Mouse (Mus musculus) midbrain, embryonic 13.5 days (tissue): Measurements from ENCODE around the gene Tbc1d5. TPM values are rescaled to one million over a fixed set of nuclear protein-coding genes. Genes with fewer than 3 reads are reported as not detected.

Experiments used
- ATAC-seq: fragments of 200-750 bp; cut with Nextera tagmentation; 2 replicates; pipeline ENCODE4 v1.8.0; 2017; ENCODE audit warnings: mild to moderate bottlenecking, moderate TSS enrichment, moderate library complexity
- H3K27ac ChIP-seq: fragments of 300-500 bp; sonication (generic); 2 replicates; pipeline ENCODE4 v1.5.1; 2015; ENCODE audit warnings: inconsistent platforms, mild to moderate bottlenecking, moderate library complexity
- H3K27me3 ChIP-seq: fragments of 300-500 bp; sonication (generic); 2 replicates; pipeline ENCODE4 v1.6.1; 2015; ENCODE audit warnings: mild to moderate bottlenecking, inconsistent platforms
- H3K36me3 ChIP-seq: fragments of 300-500 bp; sonication (generic); 2 replicates; pipeline ENCODE4 v1.6.1; 2015; ENCODE audit warnings: mild to moderate bottlenecking, inconsistent platforms
- H3K4me1 ChIP-seq: fragments of 300-500 bp; sonication (generic); replicated peaks from 2 replicates; pipeline ENCODE4 v1.6.1; 2015; ENCODE audit warnings: inconsistent platforms
- H3K4me2 ChIP-seq: fragments of 300-500 bp; sonication (generic); replicated peaks from 2 replicates; pipeline ENCODE4 v1.6.1; 2015; ENCODE audit warnings: moderate library complexity, mild to moderate bottlenecking, inconsistent platforms
- H3K4me3 ChIP-seq: fragments of 300-500 bp; sonication (generic); replicated peaks from 2 replicates; pipeline ENCODE4 v1.5.1; 2015; ENCODE audit warnings: mild to moderate bottlenecking, inconsistent platforms
- H3K9ac ChIP-seq: fragments of 300-500 bp; sonication (generic); replicated peaks from 2 replicates; pipeline ENCODE4 v1.6.1; 2015; ENCODE audit warnings: mild to moderate bottlenecking, inconsistent platforms
- H3K9me3 ChIP-seq: fragments of 300-500 bp; sonication (generic); 2 replicates; pipeline ENCODE4 v1.6.1; 2016; ENCODE audit warnings: mild to moderate bottlenecking, inconsistent platforms
- whole genome bisulfite sequencing: fragments of 180-500 bp; shearing (Covaris S2); methylation state at CpG from one replicate; pipeline ENCODE4 v1.1.7; 2015; 5-methylcytosine and 5-hydroxymethylcytosine counted together
- polyA plus RNA-seq: library from polyadenylated mRNA; unstranded; fragments of >200 nt; fragmentation: Nextera tagmentation; extraction: Ambion mirVana; gene quantifications from 2 replicates; pipeline ENCODE4 v1.2.1, GENCODE M21; 2015

The Tbc1d5 gene
- polyA plus RNA-seq: 8.0 and 8.5 TPM in 2 replicates

DNA sequence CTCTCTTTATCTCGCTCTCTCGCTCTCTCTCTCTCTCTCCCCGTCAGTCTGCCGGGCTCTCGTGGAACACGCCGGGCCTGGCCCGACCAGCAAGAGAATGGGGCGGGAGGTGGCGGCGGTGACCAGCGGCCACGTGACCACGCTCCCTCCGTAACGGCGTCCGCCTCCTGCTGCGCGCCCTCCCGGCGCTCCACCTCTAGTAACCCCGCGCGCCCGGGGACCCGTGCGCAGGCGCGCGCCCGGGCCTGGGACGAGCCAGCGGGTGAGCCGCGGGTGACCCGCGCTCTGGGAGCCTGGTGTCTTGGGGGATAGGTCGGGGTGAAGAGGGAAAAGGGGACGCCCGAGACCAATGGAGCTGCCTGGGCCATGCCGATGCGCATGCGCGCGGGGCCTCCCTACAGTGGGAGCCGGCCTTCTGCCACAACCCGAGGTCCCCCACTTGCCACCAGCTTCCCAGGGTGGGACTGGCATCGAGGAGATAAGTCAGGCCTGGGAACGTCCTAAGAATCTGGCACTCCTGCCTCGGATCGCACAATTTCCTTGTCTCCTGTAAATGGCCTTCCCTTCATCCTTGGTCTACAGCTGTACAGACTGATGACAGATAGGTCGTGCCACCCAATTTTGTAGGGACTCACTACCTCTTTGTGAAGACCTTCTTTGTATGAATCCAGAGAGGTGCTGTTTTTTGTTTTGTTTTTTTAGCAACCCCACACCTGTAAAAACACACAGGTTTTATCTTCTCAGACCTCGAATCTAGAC is at the start of gene Tbc1d5:
Tbc1d5 (minus strand) TSS at position 158 of the 759 bp plus-strand sequence.
- WGBS: 3% methylated on average over 54 of the region's 54 CpGs
- no peaks in the 10 kb centered on the region for H3K36me3 ChIP-seq
- H3K4me1 ChIP-seq: peaks cover 9% of the 10 kb centered on the region
- ATAC-seq: peak; percentile 96
- peak within 1 kb of the TSS; percentile 99 for H3K27ac ChIP-seq
- H3K9me3 ChIP-seq: no peaks in the 10 kb centered on the region
- peak within 1 kb of the TSS; percentile 78 for H3K4me3 ChIP-seq
- H3K9ac ChIP-seq: peak within 1 kb of the TSS; percentile 95
- H3K27me3 ChIP-seq: no peaks in the 10 kb centered on the region
- peak within 1 kb of the TSS; percentile 75 for H3K4me2 ChIP-seq

DNA sequence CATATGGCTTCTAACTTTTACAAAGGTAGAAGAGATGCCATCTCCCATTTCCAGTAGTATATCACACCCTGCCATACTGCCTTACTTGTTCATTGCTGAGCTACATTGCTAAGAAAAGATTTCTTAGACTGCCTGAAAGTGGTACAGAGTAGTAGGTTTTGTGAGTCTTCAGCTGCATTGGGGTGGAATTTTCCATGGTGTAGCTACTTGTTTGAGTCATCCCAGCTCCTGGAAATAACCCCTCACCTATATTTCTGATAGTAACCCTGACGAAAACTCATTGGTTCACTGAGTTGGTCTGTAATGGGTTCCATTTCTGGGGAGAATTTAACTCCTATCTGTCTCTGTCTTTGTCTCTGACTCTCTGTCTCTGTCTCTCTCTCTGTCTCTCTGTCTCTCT is 46.9 kb upstream of the Tbc1d5 start:
- WGBS: 86% methylated on average over 1 of the region's 1 CpGs
- Histone ChIP-seq H3K4me1 (peaks cover 4% of the 10 kb centered on the region), H3K36me3 (no peaks in the 10 kb centered on the region), H3K27ac (no peak overlapping the region), H3K4me3 (no peak overlapping the region), H3K9me3 (no peaks in the 10 kb centered on the region), H3K9ac (no peak overlapping the region), H3K27me3 (no peaks in the 10 kb centered on the region), H3K4me2 (no peak overlapping the region)
- ATAC-seq: no peak

DNA sequence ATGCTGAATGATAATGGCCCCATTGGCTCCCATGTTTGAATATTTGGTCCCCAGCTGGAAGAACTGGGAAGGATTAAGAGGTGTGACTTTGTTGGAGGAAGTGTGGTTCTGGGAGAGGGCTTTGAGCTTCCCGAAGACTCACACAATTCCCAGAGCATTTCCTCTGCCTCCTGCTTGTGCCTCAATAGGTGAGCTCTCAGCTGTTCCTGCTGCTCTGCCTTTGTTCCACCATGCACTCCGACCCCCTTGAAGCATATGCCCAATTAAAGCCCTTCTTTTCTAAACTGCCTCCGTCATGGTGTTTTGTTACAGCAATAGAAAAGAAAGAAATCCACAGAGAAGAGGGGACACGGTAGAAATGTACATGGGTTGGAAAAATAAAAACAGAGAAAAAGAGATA is 44.0 kb upstream of the Tbc1d5 start:
- H3K27me3 ChIP-seq: no peaks in the 10 kb centered on the region
- ATAC-seq: peak; percentile 80; the same call in 1 of the 2 replicates
- no peak overlapping the region for H3K27ac ChIP-seq
- 9% methylated on average over 4 of the region's 4 CpGs for WGBS
- no peak overlapping the region for H3K9ac ChIP-seq
- peaks cover 4% of the 10 kb centered on the region for H3K4me1 ChIP-seq
- no peak overlapping the region for H3K4me2 ChIP-seq
- no peaks in the 10 kb centered on the region for H3K36me3 ChIP-seq
- H3K9me3 ChIP-seq: no peaks in the 10 kb centered on the region
- no peak overlapping the region for H3K4me3 ChIP-seq

DNA sequence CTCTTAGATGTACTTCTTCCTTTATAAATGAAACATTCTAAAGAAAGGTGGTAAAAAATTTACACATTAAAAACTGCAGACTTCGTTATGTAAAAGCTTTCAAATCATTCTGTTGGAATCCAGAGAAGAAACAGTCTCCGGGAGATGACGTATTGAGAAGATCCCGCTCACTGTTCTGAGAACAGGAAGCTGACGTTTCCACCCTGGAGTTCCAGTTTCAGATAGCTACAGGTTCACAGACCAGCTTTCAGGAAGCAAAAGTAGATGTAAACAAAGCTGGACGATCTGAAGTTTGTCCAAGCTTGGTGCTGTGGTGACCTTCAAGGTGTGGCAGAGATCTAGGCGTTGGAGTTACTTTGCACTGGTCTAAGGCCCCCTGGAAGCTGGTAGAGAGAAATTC is 41.9 kb upstream of the Tbc1d5 start:
- H3K27me3 ChIP-seq: no peaks in the 10 kb centered on the region
- no peaks in the 10 kb centered on the region for H3K9me3 ChIP-seq
- H3K4me3 ChIP-seq: no peak overlapping the region
- no peak for ATAC-seq
- H3K27ac ChIP-seq: no peak overlapping the region
- no peak overlapping the region for H3K9ac ChIP-seq
- H3K4me1 ChIP-seq: peaks cover 4% of the 10 kb centered on the region
- WGBS: 93% methylated on average over 7 of the region's 7 CpGs
- H3K4me2 ChIP-seq: no peak overlapping the region
- no peaks in the 10 kb centered on the region for H3K36me3 ChIP-seq

DNA sequence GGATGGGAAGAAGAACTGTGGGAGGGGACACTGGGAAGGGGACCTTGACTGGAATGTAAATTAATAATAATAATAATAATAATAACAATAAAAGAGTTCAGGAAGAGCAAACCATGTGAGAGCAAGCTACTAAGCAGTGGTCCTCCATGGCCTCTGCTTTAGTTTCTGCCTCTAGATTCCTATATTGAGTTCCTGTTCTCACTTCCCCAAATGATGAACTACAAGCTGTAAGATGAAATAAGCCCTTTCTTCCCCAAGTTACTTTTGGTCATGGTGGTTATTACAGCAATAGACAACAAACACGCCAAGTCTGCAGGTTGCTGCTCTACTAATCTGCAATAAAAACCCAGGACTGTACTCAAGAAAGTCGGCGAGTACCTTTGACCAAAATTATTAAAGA is 40.7 kb upstream of the Tbc1d5 start:
- Histone ChIP-seq H3K9me3 (no peaks in the 10 kb centered on the region), H3K27me3 (no peaks in the 10 kb centered on the region), H3K36me3 (no peaks in the 10 kb centered on the region), H3K4me2 (no peak overlapping the region), H3K9ac (no peak overlapping the region), H3K4me1 (peaks cover 4% of the 10 kb centered on the region), H3K4me3 (no peak overlapping the region), H3K27ac (no peak overlapping the region)
- no peak for ATAC-seq
- WGBS: 88% methylated on average over 3 of the region's 3 CpGs

DNA sequence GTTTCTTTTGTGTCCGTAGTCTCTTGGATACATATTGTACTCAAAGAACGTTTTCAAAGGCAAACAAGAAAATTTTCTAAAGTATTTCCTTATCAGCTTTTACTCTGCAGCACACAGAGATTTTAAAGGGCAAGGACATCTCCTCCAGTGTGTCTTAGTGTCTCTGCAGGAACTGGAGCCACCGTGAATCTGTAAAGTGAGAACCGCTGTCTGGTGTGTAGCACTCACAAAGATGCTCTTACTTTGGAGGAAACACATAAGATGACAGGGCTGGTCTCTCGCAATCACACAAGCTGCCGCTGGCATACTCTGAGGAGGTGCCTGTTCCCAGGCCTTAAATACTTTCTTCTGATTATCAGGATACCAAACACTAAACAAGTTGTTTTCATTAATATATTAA is 37.3 kb upstream of the Tbc1d5 start:
- no peak overlapping the region for H3K4me3 ChIP-seq
- H3K4me1 ChIP-seq: no peaks in the 10 kb centered on the region
- 94% methylated on average over 6 of the region's 6 CpGs for WGBS
- no peak overlapping the region for H3K27ac ChIP-seq
- ATAC-seq: no peak
- no peaks in the 10 kb centered on the region for H3K27me3 ChIP-seq
- no peaks in the 10 kb centered on the region for H3K9me3 ChIP-seq
- no peaks in the 10 kb centered on the region for H3K36me3 ChIP-seq
- no peak overlapping the region for H3K4me2 ChIP-seq
- no peak overlapping the region for H3K9ac ChIP-seq

DNA sequence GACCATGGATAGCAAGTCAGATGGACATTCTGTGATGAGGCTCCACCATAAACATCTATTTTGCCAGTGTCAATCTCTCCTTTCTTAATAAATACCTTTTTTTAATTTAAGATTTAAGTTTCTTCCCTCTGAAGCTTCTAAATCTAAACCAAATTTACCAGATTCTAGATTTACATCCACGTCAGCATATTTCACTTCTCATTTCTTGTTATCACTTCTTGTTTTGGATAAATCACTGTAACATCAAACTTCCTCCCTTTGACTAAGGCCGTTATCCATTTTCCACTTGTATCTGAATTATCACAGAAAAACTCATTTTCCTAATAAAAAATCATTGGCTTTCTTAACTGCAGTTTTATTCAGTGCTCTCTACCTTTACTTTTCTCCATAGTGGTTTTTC is 30.4 kb upstream of the Tbc1d5 start:
- H3K27ac ChIP-seq: no peak overlapping the region
- no peaks in the 10 kb centered on the region for H3K36me3 ChIP-seq
- no peak overlapping the region for H3K4me3 ChIP-seq
- no peaks in the 10 kb centered on the region for H3K4me1 ChIP-seq
- no peaks in the 10 kb centered on the region for H3K9me3 ChIP-seq
- 96% methylated on average over 2 of the region's 2 CpGs for WGBS
- no peak overlapping the region for H3K9ac ChIP-seq
- H3K4me2 ChIP-seq: no peak overlapping the region
- no peaks in the 10 kb centered on the region for H3K27me3 ChIP-seq
- no peak for ATAC-seq

DNA sequence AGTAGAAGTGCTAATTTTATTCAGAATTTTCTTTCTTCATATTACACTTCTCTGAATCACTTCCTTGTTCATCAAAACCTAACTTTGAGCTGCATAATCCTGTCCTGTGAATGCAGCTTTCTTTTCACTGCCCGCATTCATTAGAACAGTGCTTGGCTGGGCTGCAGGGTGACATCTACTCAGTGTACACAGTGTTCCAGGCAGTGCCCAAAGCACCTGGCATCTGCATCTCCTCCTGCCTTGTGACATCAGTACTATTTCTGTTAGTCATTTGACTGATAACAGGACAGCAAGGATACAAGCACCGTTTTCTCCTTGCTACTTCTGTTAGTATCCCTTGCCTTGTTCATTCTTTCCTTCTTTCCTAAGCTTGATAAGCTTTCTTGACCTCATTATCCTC is 25.5 kb upstream of the Tbc1d5 start:
- 84% methylated on average over 2 of the region's 2 CpGs for WGBS
- Histone ChIP-seq H3K27ac (no peak overlapping the region), H3K9me3 (no peaks in the 10 kb centered on the region), H3K36me3 (no peaks in the 10 kb centered on the region), H3K4me2 (no peak overlapping the region), H3K9ac (no peak overlapping the region), H3K4me3 (no peak overlapping the region), H3K4me1 (no peaks in the 10 kb centered on the region), H3K27me3 (no peaks in the 10 kb centered on the region)
- ATAC-seq: no peak

DNA sequence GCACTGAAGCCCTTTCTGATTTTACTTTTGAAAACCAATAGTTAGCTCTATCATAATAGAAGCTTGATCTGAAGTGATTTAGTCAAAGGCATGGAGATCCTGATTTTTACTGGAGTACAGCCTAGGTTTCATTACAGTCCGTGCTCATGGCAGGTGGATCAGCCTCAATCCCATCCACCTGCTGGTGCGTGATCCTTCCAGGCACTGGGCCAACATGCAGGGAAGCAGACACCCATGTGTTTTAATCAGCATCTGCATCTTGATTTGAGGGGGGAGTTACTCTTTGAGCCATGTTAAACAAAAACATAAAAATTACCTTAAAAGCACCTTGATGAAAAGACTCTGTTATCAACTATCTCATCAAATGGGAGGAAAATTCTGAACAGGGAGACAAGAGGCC is 16.4 kb upstream of the Tbc1d5 start:
- H3K36me3 ChIP-seq: no peaks in the 10 kb centered on the region
- no peak overlapping the region for H3K4me3 ChIP-seq
- H3K9ac ChIP-seq: no peak overlapping the region
- H3K9me3 ChIP-seq: no peaks in the 10 kb centered on the region
- no peak overlapping the region for H3K4me2 ChIP-seq
- no peak overlapping the region for H3K27ac ChIP-seq
- ATAC-seq: no peak
- H3K27me3 ChIP-seq: no peaks in the 10 kb centered on the region
- no peaks in the 10 kb centered on the region for H3K4me1 ChIP-seq
- WGBS: 90% methylated on average over 2 of the region's 2 CpGs

DNA sequence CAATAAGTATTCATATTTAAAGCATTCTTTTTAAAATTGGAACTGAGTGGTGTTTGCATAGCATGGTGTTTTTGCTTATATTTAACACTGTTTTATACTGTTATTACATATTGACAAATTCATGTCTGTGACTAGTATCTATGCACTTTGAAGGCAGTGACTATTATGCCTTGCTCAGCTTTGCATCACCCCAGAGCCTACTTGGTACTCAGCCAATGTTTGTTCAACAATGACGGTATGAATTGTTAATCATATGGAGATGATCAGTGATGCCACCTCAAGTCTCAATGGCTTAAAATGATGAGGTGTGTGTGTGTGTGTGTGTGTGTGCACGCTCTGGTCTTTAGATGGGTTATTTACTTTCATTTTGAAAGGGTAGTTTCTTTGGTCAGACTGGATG is 15.6 kb upstream of the Tbc1d5 start:
- no peaks in the 10 kb centered on the region for H3K4me1 ChIP-seq
- ATAC-seq: no peak
- H3K27ac ChIP-seq: no peak overlapping the region
- no peaks in the 10 kb centered on the region for H3K27me3 ChIP-seq
- H3K4me3 ChIP-seq: no peak overlapping the region
- no peaks in the 10 kb centered on the region for H3K9me3 ChIP-seq
- WGBS: 88% methylated on average over 2 of the region's 2 CpGs
- H3K36me3 ChIP-seq: no peaks in the 10 kb centered on the region
- no peak overlapping the region for H3K4me2 ChIP-seq
- no peak overlapping the region for H3K9ac ChIP-seq

DNA sequence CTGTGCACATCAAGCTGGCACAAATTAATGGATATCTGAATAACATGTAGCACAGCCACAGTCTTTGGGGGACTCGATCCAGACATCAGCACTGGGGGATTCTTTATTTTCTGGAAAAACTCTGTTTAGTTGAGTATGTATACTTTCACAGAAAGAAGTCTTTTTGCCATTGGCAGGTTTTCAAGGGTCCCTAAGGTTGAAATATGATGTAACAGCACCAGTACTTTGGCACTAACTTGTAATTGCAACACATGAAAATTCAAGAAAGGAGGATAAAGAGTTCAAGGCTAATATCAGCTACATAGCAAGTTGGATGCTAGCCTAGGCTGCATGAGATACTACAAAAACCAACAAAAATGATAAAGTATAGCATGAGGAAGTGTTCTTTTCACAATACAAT is 12.2 kb upstream of the Tbc1d5 start:
- H3K9ac ChIP-seq: no peak overlapping the region
- no peak for ATAC-seq
- no peak overlapping the region for H3K4me3 ChIP-seq
- no peaks in the 10 kb centered on the region for H3K27me3 ChIP-seq
- H3K36me3 ChIP-seq: no peaks in the 10 kb centered on the region
- H3K4me1 ChIP-seq: no peaks in the 10 kb centered on the region
- no peak overlapping the region for H3K4me2 ChIP-seq
- no peak overlapping the region for H3K27ac ChIP-seq
- 90% methylated on average over 1 of the region's 1 CpGs for WGBS
- no peaks in the 10 kb centered on the region for H3K9me3 ChIP-seq

DNA sequence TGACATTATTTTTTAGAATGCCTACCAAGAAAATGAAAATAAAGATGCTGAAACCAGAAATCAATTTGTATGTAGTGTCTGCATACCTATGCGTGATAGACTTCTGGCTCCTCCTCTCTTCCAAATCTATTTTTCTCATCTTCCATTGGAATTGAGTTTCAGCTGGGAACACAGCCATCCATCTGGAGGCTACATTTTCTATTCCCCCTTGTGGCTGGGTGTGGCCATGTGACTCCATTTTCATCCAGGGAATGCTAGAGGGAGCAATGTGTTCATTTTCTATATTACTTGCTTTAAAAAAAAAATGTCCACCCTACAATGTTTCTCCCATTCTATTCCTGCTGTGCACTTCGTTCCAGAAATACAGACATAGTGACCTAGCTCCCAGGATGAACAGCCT is 3.6 kb upstream of the Tbc1d5 start:
- Histone ChIP-seq H3K9ac (no peak overlapping the region), H3K4me3 (no peak overlapping the region), H3K4me1 (peaks cover 6% of the 10 kb centered on the region), H3K36me3 (no peaks in the 10 kb centered on the region), H3K27me3 (no peaks in the 10 kb centered on the region), H3K9me3 (no peaks in the 10 kb centered on the region), H3K27ac (no peak overlapping the region), H3K4me2 (no peak overlapping the region)
- WGBS: 87% methylated on average over 2 of the region's 2 CpGs
- no peak for ATAC-seq
